Mouse (Mus musculus): ENCODE measurements around the gene Pkdrej.

- no peak for TF ChIP-seq TAL1 (IDR thresholded peaks at IDR 0.05; ENCODE audit: low read length)
- TF ChIP-seq GATA1 (IDR thresholded peaks at IDR 0.05; ENCODE audit: low read length) = no peak
Measured at GRCm38 (mm10) chr15:85765022-85765421, 56.5 kb downstream of the Pkdrej start.

Data from erythroblast, embryonic 14.5 days (primary cell).